Mouse (Mus musculus) embryonic fibroblast, embryonic 13.5 days (primary cell): Measurements from ENCODE around the gene Tuba4a.
A peak's percentile ranks its signal among the peaks of the same experiment; 100 is the strongest.

ENCODE experiments used
- CTCF ChIP-seq: IDR thresholded peaks from 2 replicates; pipeline ENCODE4 v1.5.1; 2011; ENCODE audit warnings: mild to moderate bottlenecking, control low read depth, low read length, moderate library complexity, borderline replicate concordance; ENCODE audit not compliant: insufficient read depth
- POLR2A ChIP-seq: IDR thresholded peaks from 2 replicates; pipeline ENCODE4 v1.6.1; 2011; ENCODE audit warnings: low read depth, mild to moderate bottlenecking, control low read depth, low read length, moderate library complexity

- TF ChIP-seq POLR2A (peak; percentile 9; the same call in 1 of the 2 replicates), CTCF (no peak)
Observed at GRCm38 (mm10) chr1:75212542-75212941, 7.1 kb downstream of the Tuba4a start.
